Mouse (Mus musculus) heart, adult 11 months (tissue): ENCODE data around the gene Zim1.

Experiments used
- DNase-seq: peaks from one replicate; pipeline ENCODE4 v3.0.0; 2022

The Zim1 gene

DNA sequence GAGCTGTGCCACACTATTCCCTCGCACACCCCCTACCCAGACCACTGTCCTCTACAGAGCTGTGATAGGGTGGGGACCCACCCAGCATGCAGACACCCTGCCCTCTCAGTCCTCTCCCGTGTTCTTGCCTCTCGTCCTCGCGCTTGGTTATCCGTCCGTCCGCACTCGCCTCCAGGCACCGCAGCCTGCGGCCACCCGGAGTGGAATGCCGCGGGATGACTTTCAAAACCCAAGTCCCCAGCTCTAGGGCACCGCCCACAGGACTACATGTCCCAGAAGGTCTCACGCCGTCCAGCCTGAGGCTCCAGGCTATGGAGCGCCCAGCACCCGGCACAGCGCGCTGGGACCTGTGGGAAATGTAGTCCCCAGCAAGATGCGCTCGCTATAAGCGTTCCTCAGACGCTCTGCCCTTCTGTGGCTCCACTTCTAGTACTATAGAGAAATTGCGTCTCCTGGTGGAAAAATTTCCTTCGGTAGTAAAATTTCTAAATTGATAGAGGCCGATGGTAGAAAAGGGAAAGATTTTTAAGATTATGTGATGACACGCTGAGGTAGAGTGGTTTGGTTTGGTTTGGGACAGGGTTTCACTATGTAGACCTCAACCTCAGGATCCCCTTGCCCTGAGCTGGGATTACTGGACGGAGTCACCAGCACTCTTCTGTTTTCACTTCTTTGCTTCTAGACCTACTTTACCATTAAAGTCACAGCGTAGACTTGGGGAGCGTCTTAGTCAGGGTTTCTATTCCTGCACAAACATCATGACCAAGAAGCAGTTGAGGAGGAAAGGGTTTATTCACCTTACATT is at the start of gene Zim1:
Gene Zim1 (minus strand): TSS at position 210 of the 805 bp plus-strand sequence.
- DNase-seq: peak; percentile 97

DNA sequence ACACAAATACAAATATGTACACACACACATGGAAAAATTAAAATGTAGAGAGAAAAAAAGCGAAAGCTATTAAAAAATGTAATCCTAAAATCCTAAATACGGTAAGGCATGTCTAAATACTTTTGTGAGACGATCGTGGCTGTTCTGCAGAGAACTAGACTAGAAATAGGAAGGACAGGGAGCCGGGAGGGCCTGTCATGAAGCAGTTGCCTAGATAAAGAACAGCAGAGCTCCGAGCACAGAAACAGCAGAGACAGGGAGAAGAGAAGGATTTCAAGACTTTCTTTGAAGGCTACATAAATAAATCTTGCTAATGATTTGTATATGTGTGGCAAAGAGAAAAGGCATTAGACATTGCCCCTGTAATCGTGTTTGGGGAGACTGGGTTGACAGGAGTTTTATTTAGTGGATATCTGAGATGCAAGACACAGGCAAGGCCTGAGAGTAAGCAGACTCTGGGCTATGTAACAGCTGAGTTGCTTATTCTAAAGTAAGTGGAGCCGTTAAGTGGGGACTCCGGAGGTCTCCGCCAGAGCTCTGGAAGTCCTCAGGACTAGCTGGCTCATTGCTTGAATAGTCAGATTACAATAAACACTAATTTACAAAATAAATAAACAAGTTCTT is 48.1 kb upstream of the Zim1 start:
- DNase-seq: no peak

DNA sequence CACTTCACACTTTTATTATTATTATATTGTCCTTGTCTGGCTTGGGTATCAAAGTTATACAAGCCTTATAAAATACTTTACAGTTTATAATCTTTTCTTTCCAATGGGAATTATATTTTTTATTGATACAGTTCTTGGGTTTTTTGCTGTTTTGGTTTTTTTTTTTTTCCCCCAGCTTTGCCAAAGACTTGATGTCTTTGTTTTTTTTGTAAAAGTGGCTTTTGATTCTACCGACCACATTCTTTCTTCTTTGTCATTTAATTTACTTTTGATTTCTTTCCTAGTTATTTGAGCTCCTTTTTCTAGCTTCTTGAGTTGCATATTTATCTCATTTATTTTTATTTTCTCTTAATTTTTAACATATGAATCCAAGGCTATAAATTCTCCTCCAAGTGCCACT is 39.8 kb upstream of the Zim1 start:
- DNase-seq: no peak

DNA sequence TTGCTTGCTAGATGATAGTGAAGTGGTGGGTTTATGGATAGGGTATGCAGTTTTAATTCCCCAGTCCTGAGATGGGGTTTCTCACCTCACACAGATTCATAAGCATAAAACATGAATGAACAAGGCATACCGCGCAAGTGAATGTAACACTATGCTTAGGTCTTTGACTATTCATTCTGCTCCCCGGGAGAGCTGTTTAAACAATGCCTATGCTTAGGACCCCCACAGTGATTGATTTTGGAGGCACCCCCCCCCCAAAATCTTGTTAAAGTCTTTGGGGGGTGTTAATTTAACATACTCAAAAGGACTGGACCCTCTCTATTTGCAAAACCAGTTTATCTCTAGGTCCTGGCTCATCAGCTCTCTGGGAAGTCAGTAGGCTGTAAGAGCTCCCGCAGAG is 35.7 kb upstream of the Zim1 start:
- DNase-seq: no peak

DNA sequence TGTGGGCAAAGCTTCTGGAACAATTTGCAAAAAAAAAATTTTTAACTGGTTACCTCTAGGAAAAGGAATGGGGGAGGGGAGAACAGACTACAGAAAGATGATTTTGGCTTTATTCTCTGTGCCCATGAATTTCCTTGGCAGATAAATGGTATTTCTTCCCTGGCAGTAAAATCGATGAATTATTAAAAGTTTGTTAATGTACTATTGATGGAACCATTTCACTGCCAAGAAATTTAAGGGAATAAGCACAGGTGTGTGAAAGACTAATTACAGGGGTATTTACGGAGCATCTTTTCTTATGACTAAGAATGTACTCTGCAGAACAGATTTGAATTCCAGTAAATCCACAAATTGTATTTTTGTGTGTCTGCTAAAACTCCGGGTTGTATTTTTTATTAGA is 35.1 kb upstream of the Zim1 start:
- DNase-seq: no peak

DNA sequence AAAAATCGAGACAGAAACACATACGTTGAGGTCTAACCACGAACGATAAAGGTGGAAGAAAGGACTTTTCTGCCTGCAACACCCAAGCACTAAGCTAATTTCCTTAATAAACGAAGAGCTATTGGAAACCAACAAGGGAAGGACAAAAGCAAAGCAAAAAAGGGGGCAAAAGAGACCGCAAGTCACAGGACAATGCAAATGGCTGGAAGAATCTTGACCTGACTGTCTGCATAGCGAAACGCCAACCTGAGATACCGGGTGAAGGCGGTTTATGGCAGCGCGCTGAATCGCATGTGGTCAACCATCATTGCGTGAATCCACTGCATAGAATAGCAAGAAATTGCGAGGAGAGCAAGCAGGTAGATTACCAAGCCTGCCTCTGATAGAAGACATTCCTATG is 34.6 kb upstream of the Zim1 start:
- no peak for DNase-seq

DNA sequence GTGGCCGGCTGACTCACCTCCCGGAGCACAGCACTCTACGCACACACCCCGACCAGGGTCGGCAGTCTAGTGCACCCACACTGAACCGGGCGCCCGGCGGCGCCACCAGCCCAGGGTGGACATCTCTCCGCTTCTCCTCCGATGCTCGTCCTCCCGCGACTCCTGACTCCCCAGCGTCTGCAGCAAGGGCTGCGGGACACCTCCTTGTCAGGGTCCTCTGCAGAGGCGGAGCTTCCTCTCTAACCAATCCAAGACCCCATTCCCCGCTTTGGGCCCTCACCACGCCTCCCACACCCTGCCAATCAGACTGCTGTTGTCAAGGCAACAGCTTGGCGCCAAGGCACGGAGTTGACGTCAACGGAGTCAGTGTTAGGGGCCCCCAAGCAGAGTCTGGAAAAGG is 34.0 kb upstream of the Zim1 start, which contains the start of the genes Peg3 and Usp29:
Gene Peg3 (minus strand): TSS at position 191 of the 400 bp plus-strand sequence.
Gene Usp29 (plus strand): TSS at position 338 of the 400 bp plus-strand sequence.
- peak; percentile 98 for DNase-seq

DNA sequence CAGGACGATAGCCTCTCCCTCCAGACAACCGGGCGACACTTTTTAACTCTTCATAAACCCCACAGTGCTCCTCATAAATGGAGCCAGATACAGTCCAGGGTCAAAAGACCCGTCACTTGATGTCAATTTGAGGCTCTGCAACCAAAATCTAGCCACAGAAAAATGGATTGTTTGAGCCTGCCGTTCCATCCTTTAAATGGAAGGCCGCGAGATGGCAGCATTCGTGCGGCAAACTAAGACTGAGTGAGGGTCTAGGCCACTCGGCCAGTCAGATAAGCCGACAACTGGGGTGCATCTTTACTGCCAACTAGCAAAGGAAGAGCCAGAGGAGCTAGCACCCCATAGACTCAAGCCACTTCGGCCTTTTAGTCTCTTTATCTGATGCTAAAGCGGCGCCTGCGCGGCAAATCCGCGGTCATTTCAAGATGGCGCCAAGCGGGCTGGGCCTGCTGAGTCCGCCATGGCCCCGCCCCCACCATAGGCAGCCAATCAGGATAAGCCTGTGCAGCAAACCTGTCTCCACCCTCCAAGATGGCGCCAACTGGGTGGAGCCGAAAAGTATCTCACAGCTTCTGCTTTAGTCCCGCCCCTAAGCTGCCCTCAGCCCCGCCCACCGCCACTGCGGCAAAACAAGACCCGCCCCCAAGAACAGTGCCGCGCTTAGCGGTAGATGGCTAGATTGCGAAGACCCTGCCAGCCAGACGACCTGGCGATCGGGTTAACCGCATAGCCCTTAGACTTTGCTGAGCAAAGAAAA is 33.0 kb upstream of the Zim1 start:
- DNase-seq: peak; percentile 100

DNA sequence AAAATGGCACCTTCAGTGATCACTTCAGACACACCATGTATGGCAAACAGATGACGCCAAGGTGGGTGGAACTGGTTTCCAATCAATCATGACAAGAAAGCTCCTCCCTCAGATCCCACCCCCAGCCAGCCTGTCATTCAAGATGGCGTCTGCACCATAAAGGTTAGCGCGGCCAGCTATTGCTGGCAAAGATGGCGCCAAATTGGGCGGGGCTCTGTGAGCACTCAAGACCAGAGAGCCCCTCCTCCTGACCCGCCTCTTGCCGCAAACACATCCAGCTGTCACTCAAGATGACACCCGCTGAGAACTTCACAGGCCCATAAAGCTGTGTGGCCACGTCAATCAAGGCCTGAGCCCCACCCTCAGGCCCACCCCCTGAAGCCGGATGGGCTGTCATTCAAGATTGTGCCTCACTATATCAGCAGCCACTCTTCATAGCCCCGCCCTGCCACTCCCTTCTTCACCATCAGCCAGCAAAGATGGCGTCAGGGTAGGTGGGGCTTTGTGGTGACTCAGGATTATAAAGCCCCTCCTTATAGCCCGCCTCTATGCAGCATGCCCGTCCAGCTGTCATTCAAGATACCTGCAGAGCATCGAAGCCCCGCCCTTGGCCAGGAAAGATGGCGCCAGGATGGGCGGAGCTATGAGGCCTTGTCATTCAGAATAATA is 32.1 kb upstream of the Zim1 start:
- peak; percentile 100 for DNase-seq

DNA sequence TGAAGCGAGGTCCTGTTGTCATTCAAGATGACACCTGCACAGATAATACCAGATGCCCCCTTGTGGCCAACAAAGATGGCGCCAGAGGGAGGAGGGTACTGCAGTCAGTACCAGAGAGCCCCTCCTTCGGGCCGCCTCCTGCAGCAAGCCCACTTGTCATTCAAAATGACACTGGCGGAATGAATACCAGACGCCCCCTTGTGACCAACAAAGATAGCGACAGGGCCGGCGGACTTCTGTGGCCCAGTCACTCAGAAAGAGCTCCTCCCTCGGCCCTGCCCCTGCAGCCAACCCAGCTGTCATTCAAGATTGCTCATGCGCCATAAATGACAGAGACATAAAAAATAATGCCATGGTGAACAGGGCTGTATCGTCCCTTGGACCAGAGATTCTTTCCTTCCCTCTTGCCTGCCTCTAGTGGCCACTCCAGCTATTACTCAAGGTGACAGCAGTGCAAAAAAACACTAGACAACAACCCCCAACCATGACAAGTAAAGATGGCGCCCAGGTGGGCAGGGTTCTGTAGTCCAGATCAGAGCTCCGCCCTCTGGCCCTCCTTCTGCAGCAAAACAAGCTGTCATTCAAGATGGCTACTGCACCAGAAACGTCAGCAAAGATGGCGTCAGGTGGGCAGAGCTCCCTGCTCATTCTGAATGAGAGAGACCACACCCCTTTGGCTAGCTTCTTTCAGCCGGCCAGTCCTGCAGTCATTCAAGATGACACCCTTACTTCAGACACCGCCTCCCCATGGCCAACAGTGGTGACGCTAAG is 31.3 kb upstream of the Zim1 start:
- peak; percentile 99 for DNase-seq

DNA sequence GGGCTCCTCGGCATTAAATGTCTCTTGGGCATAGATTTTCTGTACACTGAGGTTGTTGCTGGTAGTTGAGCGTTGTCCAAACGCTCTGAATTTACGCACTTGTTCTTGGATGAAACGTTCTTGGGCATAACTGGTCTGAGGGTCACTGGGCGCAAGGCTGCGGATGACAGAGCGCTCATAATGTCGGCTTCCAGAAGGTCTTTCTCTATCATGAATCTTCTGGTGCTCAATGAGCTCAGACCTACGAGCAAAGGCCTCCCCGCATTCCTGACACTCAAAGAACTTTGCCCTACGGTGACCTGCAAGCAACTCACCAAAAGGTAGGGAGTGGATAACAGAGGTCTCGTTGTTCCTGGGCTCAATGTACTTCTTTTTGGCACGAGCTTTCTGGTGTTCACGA is 13.1 kb upstream of the Zim1 start:
- DNase-seq: peak; percentile 74

DNA sequence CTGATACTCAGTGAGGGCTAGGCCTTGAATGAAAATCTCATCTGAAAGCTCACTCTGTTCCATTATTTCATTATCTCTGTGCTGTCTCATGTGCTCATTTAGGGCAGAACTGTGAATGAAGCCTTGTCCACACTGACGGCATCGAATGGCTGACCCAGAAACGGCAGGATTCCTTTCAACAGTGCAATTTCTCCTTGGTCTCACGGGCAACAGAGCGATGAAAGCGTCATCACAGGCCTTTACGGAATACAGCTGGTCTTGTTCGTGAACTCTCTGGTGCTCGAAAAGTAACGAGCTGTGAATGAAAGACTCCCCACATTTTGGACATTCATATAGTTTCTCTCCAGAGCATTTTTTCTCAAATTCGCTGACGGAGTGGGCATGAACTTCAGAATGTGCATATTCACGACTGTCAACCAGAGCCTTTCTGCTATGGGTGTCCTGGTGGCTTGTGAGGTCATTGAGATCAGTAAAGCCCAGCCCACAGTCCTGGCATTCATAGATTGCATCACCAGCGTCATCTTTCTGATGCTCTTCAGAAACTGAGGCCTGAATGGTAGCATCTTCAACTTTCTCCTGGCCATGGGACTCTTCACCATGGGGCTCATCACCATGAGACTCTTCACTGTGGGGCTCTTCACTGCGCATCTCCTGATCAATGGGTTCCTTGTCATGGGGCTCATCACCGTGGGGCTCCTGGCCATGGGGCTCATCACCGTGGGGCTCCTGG is 12.4 kb upstream of the Zim1 start:
- DNase-seq: peak; percentile 68

DNA sequence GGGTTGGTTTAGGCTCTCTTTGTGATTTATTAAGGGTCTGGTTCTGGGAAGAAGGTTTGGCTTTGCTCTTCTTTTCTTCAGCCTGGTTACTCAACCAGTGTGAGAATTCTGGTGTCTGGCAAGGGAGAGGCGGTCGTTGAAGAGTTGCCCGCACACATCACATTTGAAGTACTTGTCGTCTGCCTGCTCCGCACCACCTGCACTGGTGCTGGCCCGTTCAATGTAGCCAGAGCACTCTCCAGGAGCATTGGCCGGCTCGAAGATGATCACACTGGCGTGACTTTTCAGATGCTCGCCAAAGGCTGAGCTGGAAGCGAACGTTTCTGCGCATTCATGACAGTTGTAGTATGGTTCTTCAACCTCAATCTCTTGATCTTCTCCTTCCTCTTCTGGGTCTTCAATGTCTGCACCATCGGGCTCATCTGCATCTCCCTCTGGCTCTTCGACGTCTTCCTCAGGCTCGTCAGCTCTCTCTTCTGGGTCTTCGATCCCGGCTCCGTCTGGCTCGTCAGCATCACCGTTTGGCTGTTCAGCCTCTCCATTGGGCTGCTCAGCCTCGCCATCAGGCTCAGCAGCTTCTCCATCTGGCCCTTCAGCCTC is 11.3 kb upstream of the Zim1 start:
- DNase-seq: peak; percentile 74

DNA sequence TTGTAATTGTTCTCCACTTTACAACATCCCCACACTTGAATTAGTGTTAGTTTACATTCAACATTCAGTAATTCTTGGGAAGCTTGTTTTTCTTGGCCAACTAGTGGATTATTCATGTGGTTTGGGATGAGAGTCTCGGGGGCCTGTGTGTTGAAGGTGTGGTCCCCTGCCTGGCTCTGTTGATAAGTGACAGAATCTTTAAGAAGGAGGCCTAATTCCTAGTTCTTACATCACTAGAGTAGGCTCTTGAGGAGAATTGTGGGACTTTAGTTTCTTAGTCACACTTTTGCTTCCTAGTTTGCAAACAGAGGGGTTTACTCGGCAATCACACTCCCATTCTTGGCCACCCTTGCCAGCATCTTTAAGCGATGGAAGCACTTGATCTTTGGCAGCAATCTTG is 3.0 kb upstream of the Zim1 start:
- peak; percentile 9 for DNase-seq

DNA sequence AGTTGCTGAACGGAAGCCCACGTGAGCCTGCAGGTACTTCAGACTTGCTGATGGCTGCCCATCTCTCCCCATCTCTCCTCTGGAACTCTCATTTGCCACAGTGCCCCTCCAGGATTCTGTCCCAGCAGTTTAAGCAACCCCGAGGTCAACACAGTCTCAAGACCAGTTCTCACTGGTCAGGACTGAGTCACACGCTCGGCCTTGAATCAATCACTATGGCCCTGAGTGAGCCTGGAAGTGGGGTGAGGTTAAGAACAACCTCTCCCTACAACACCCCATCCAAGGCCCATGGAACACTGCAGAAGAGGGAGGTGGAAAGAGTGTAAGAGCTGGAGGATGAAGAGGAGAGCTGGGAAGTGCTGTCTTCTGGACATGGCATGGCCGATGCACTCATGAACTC is 10.7 kb downstream of the Zim1 start:
- no peak for DNase-seq

DNA sequence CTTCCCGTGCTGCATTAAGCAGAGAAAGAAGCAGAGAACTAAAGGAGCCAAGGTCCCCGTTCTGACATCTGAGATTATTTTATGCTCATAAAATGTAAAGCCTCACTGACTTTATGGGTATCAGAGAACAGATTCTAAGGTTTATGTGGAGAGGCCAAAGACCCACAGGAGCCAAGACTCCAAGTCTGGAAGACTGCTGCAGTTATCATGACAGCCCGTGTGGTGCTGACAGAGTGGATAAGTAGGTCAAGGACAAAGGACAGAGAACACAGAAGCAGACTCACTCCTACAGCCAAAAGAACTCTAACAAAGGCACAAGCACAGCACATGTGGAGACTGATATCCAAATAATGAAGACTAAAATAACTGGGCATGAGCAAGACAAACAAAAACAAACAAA is 29.5 kb downstream of the Zim1 start:
- DNase-seq: peak; percentile 92

DNA sequence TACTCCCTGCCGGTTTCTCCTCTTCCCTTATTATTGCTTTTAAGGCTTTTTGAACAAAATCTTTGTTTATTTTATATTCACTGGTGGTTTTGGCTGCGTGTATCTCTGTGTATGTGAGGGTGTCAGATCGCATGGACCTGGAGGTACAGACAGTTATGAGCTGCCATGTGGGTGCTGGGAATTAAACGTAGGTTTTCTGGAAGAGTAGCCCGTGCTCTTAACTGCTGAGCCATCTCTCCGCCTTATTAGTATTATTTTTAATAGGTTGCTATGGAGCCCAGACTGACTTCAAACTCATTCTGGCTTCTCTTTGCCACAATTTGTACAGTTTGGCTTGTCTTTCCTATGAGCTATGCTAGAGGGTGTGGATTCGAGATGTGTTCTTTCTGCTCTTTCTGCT is 32.8 kb downstream of the Zim1 start:
- DNase-seq: peak; percentile 30

DNA sequence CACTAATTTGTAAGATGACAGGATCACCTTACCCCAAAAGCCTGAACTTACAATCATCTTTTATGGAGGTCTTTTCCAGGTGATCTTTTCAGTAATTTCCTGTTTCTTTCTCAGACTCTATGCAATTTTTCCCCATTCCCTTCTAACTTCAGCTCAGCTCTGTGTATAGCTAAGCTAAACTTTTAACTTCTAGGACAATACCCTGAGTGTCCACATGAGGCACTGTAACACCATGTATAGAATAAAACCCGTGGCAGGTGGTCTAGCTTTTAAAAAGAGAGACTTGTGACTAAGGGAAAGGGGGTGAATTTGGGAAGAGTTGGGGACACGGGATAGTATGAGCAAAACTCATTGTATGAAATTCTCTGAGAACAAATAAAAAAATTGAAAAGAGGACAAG is 36.6 kb downstream of the Zim1 start:
- DNase-seq: peak; percentile 12

DNA sequence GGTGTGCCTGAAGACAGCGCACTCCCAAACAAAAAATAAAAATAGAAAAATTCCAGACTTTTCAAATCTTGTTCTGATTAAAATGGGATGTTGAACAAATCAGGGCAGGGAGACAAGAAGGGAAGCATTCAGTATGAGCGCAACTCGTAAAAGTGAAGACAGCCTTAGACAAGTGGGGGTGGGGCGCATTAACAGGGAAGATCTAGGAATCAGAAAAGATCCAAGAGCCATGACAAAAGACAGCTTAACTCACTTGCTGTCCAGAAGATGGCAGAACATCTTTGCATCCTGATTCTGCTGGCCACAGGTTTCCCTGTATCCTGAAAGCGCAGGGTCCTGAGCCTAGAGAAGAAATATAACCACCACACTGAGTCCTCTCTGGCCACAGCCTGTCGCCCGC is 37.6 kb downstream of the Zim1 start:
- DNase-seq: no peak

DNA sequence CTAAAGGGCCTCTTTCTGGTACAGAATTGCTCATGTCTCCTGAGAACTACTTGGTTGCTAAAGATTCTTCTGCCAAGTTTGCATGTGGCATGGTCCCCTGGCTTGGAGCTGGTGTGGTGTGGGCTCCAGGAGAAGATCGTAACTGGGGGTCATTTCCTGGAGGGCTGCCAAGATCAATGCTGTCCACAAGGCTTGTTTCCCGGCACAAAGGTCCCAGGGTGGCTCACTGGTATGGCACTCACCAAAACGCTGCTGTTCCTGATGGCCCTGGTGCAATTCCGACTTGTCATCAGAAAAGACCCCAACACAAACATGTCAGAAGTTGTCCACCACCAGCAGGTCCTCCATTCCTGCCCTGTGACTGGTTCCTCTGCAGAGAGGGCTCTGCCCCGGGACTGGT is 44.1 kb downstream of the Zim1 start:
- peak; percentile 79 for DNase-seq

DNA sequence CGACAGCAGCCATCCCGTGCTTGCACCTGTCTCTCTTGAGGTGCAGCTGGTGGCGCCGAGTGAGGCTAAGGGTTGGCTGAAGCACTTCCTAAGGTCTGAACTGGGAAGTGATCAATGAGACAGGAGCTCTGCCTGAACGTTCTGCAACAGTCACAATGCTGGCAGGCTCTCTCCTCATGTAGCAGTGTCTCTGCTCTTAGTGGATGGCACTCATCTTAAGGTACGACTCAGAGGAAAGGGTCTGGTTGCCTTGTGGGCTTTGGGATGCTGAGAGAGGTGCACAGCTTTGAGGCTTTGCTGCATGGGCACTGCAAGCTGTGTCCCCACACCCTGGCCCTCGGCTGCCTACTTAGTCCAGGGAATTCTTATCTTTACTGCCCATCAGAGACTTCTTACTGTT is 45.0 kb downstream of the Zim1 start:
- DNase-seq: peak; percentile 40
